Comparison of ENCODE assay signal across 15 mouse cellular contexts in the genomic region with DNA sequence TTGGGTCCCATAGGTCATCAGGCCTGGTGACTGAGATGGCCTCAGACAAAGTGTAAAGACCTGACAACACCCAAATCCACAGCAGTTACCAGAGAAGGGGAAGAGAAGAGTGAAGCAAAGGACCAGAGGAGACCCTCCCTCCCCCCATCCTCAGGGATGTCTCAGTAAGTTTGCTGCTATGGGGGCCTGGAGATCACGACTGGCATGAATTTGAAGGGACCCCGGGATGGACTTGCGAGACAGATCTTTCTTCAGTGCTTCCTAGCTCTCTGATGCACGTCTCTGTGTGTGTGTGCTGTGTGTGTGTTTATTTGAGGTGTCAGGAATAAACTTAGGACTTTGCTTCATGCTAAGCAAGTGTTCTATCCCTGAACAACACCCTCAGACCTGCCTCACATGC.
"Had no signal": no experiment of that assay in that cellular context is flagged by ENCODE, and none has a peak within 500 bp of the region (broad histone marks: within the 10 kb centered on the region; RNA-seq: fewer than 3 reads in every experiment).

No protein-coding gene starts in this region.

- H3K27me3 ChIP-seq: midbrain, embryonic 15.5 days; neural tube, embryonic 12.5 days; stomach, embryonic 15.5 days had no signal

- H3K36me3 ChIP-seq: midbrain, embryonic 13.5 days; midbrain, embryonic 15.5 days; neural tube, embryonic 12.5 days; stomach, embryonic 15.5 days had no signal

- H3K4me3 ChIP-seq: megakaryocyte, embryonic 14.5 days; midbrain, embryonic 13.5 days; midbrain, embryonic 15.5 days; neural tube, embryonic 12.5 days; stomach, embryonic 15.5 days had no signal

- H3K4me1 ChIP-seq: midbrain, embryonic 15.5 days had no signal

- H3K27ac ChIP-seq: macrophage; midbrain, embryonic 13.5 days; midbrain, embryonic 15.5 days; neural tube, embryonic 12.5 days; stomach, embryonic 15.5 days; stomach, postnatal 0 days had no signal

- H3K9me3 ChIP-seq: megakaryocyte, embryonic 14.5 days; midbrain, embryonic 13.5 days; midbrain, embryonic 15.5 days; neural tube, embryonic 12.5 days; stomach, embryonic 15.5 days had no signal

- H3K4me2 ChIP-seq: lung, embryonic 14.5 days; midbrain, embryonic 11.5 days; midbrain, embryonic 13.5 days; midbrain, embryonic 15.5 days; neural tube, embryonic 12.5 days; stomach, embryonic 15.5 days had no signal

- H3K9ac ChIP-seq: lung, embryonic 14.5 days; midbrain, embryonic 13.5 days; midbrain, embryonic 15.5 days; neural tube, embryonic 12.5 days; stomach, embryonic 15.5 days had no signal

- DNase-seq: lung, embryonic 14.5 days; lung, postnatal 10 days; right cerebral cortex, postnatal 14 days; spleen, adult 18-20 months; thymus, adult 2 months; thymus, postnatal 25 days; thymus, postnatal 4 days had no signal

- ATAC-seq: midbrain, embryonic 13.5 days; midbrain, embryonic 15.5 days had no signal
